Mouse (Mus musculus) left cerebral cortex, adult 2 months (tissue): Measurements from ENCODE around the gene Rasgrf2. TPM values are rescaled to one million over a fixed set of nuclear protein-coding genes. Genes with fewer than 3 reads are reported as not detected.

Source experiments
- DNase-seq, 2 experiments: peaks; one replicate each; pipeline ENCODE4 v3.0.0; 2021 to 2022; ENCODE audit warnings: low spot score in 2 of 2, mixed read lengths in 1 of 2; ENCODE audit errors: extremely low spot score in 1 of 2
- H3K27ac ChIP-seq: fragments of 200-600 bp; 2 replicates; pipeline ENCODE4 v1.8.1; 2022
- H3K4me3 ChIP-seq: fragments of 200-600 bp; 2 replicates; pipeline ENCODE4 v1.8.1; 2022
- CTCF ChIP-seq: fragments of 200-600 bp; IDR thresholded peaks from 2 replicates; pipeline ENCODE4 v1.8.1; 2022; ENCODE audit warnings: antibody characterized with exemption, mild to moderate bottlenecking, moderate library complexity
- intact Hi-C: fragments of 180-260 bp; cut with DNase I; formaldehyde crosslinking; loops from one replicate; pipeline ENCODE4 v1.15.1; 2025
- total RNA-seq, 2 experiments: library from RNA; stranded (reverse); gene quantifications; 2 replicates each; pipeline ENCODE4 v1.2.3; 2021

Rasgrf2 gene
- total RNA-seq, 2 experiments from 2014 or later, result 233 to 235 TPM

DNA sequence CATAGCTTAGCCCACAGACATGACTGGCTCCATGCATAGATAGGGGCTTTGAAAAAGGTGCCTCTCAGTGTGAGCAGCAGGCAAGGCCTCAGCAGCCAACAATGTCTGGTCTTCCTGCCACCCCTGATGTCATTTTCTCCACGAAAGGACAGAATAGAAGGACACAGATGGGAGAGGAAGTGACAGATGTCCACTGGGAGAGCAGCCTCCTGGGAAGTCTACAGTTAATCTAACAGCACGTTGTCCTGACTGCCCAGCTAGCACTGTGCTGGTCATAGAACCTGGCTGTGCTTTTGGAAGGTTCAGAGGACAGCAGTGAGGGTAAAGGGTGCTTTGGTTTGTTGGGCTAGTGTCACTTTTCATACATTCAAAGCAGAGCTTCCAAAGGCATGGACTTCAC, 255.9 kb downstream of the Rasgrf2 start:
- TF ChIP-seq CTCF, result no peak

DNA sequence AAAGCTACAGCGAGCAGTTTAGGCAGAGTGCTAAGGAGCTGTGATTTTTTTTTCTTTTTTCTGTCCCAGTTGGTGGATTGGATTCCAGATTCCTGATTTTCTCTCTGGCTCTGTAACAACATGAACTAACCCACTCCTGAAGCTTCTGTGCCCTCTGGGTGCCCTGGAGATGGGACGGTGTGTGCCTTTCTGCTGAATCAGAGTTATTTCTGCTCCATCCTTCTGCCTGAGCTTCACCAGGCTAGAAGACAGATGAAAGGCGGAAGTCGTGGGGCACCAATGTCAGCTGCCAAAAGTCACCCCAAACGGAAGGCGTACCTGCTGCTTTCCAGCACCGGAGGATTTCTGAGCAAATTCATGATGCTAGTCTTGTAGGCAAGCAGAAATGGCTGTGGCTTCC, 256.9 kb downstream of the Rasgrf2 start:
- no peak for TF ChIP-seq CTCF
- peak in 1 of 2 experiments; percentile 38 for DNase-seq
- H3K4me3 ChIP-seq, result no peak overlapping the region
- H3K27ac ChIP-seq, result peak overlapping the region; percentile 54
- intact Hi-C loops, result loop anchor here (5.0 kb wide), 1 partner anchor 67 kb away; the partner anchor contains the start of gene Zcchc9

More for the DNA sequence above, 255.9 kb downstream of the Rasgrf2 start:
- intact Hi-C loops, result no loop called here
- no peak for DNase-seq
- Histone ChIP-seq H3K4me3 (no peak overlapping the region), H3K27ac (peak overlapping the region; percentile 11; the same call in 1 of the 2 replicates)

DNA sequence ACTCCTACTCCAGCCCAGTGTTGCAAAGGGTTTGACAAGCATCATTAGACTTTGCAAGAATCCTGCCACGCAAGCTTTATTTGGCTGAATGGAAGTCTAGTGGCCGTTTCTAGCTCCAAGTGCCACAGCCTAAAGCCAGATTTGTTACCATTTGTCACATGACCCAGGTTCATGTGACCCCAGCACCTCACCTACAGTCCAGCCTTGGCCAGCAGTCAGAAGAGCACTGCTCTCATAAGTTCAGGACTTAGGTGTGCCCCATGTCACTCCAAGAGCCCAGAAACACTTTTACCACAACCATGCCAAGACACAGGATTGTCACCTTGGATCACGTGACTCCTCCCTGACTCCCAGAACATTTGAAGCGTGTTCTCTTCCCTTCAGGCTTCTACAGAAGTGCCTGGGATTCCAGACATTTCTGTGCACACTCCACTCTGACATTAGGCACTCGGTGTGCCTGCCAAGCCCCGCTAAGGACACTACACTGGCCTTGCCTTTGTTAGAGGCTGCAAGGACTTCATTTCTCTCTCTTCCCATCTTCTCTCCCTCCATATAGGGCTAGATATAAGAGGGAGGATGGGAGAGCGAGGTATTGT, 257.6 kb downstream of the Rasgrf2 start:
- peak overlapping the region; percentile 54 for H3K27ac ChIP-seq
- TF ChIP-seq CTCF, result no peak
- no peak overlapping the region for H3K4me3 ChIP-seq
- intact Hi-C loops, result loop anchor here (5.0 kb wide), 1 partner anchor 67 kb away; the partner anchor contains the start of gene Zcchc9
- DNase-seq, result no peak

DNA sequence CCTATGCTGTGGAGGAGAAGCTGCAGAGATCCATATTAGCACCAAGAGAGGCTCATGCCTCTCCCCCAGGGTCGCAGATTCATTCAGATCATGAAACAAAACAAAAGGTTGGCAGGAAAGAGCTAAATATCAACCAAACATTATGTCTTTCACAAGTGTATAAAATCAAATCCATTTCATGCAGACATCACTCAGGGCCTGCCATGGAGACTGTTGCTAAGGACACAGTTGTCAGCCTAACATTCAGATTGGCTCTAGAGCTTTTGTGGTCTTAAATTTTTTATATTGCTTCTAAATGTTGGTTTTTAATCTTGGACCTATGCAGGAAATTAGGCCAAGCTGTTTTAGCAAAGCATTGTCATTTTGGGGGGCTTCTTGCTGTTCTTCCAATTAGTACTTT, 262.9 kb downstream of the Rasgrf2 start:
- Histone ChIP-seq H3K27ac (no peak overlapping the region), H3K4me3 (no peak overlapping the region)
- DNase-seq, result no peak
- intact Hi-C loops, result loop anchor here (10.0 kb wide), 1 partner anchor 924 kb away; no protein-coding TSS in a partner anchor
- no peak for TF ChIP-seq CTCF

DNA sequence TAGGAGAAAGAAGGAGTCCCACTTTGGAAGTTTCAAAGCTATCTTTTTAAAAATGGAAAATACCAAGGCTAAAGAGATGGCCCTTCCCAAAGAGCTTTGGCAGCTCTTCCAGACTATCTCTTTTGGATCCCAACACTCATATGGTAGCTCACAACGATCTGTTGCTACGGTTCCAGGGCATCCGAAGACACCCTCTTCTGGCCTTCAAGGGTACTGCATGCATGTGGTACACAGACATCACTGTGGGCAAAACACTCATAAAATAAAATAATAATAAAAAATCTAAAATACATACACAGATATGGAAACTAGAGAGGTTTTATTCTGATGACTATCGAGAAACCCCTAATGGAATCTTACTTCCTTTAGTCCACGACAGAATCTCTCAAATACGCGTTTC, 272.6 kb downstream of the Rasgrf2 start:
- peak; percentile 50 for TF ChIP-seq CTCF
- no peak overlapping the region for H3K27ac ChIP-seq
- DNase-seq, result no peak
- H3K4me3 ChIP-seq, result no peak overlapping the region
- intact Hi-C loops, result no loop called here

DNA sequence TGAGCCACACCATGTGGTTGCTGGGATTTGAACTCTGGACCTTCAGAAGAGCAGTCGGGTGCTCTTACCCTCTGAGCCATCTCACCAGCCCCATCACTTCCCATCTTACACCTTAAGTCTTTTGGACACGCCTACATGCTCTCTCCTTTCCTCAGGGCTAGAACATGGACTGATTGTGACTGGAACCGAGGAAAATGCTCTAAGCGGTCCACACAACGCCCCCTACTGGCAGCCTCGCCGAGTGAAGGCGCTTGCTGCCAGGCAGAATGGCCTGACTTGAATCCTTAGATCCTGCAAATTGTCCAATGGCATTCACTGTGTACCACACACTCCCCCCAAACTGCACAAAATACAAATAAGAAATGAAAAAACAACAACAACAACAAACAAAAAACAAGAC, 274.0 kb downstream of the Rasgrf2 start:
- intact Hi-C loops, result no loop called here
- no peak; the same call in none of the 2 replicates for TF ChIP-seq CTCF
- DNase-seq, result no peak

GRCm38 (mm10) chr13:91854412-91854811, 277.0 kb downstream of the Rasgrf2 start:
- no peak for TF ChIP-seq CTCF
- intact Hi-C loops, result no loop called here
- DNase-seq, result no peak
- Histone ChIP-seq H3K27ac (no peak overlapping the region), H3K4me3 (no peak overlapping the region)

More for the DNA sequence above, 274.0 kb downstream of the Rasgrf2 start:
- no peak overlapping the region for H3K27ac ChIP-seq
- H3K4me3 ChIP-seq, result no peak overlapping the region

Other genes with a start within 250 kb of the Rasgrf2 start
- gene Gm20379, start 174.3 kb upstream of the Rasgrf2 start, total RNA-seq, result not detected
- gene Dhfr, start 223.1 kb upstream of the Rasgrf2 start, total RNA-seq, result 1 to 10 TPM; 1.4 TPM
- 10 to 100 TPM; 24.2 to 25.8 TPM for gene Msh3, start 223.3 kb upstream of the Rasgrf2 start, total RNA-seq